Mouse (Mus musculus): ENCODE measurements at regions not wholly inside any gene's neighbourhood (a gene's known extent, or its start where the extent isn't known, plus 50 kb on each side); places are given as distances from the start of the nearest gene placed in this dataset.

- TF ChIP-seq CTCF (IDR thresholded peaks at IDR 0.05; ENCODE audit: low read depth) (no peak), EP300 (IDR thresholded peaks at IDR 0.05; ENCODE audit: low read depth) (no peak)
Measured at GRCm38 (mm10) chr10:56642656-56643055, 265.5 kb downstream of the Gja1 start.
